Mouse (Mus musculus): Measurements from ENCODE around the gene Camk2g.

GRCm38 (mm10) chr14:20689009-20689408 lies 104.9 kb downstream of the Camk2g start:
- no peak for TF ChIP-seq CTCF (IDR thresholded peaks at IDR 0.05; ENCODE audit: control insufficient read depth, insufficient read depth, insufficient read length)
- TF ChIP-seq MAX (IDR thresholded peaks at IDR 0.05): no peak
